Mouse (Mus musculus) skeletal muscle tissue, adult 2 months (tissue): ENCODE data around the gene Zfp433.
"Not testable (repeated sequence)": the region's sequence is repeated elsewhere in the genome, so short reads cannot be mapped to it uniquely, and the experiment has no call there.

Source experiments
- DNase-seq: peaks from one replicate; pipeline ENCODE4 v3.0.0-alpha.2; 2012; ENCODE audit warnings: low read depth, low spot score

Zfp433 gene

DNA sequence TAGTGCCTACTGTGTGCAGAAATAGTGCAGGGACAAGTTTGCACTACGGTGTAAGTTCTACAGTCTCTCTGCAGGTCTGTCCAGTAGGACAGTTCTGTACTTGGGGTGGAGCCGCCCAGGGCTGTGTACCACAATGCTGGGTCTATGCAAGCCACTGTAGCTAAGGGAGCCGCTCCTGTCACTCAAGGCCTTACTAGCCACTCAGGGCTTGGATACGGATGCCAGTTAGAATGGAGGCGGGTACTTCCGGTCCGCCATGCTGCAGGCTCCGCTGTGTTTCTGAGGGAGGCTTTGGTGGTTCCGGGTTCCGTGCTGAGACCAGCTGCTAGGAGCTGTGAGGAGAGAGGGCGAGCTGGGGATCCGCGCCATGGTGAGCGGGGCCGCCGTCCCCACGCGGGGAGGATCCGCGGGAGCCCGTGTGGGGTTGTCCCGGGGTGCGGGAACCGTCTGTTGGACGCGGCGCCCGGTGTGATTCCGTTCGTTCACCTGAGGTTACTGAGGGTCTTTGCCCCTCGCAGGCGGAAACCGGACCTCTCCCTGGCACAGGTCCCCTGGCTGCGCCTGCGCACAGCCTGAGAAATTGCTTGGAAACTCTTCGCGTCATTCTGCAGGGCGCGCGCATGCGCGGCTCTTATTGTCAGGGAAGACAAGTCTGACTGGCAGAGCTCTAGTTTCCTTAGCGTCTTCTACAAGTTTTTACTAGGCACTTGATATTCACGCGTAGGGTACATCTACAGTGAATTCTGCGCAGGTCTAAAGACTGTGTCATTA, at the start of gene Zfp433:
TSS of gene Zfp433 (plus strand) at position 295 of the 771 bp plus-strand sequence.
- DNase-seq, result not testable (repeated sequence)

DNA sequence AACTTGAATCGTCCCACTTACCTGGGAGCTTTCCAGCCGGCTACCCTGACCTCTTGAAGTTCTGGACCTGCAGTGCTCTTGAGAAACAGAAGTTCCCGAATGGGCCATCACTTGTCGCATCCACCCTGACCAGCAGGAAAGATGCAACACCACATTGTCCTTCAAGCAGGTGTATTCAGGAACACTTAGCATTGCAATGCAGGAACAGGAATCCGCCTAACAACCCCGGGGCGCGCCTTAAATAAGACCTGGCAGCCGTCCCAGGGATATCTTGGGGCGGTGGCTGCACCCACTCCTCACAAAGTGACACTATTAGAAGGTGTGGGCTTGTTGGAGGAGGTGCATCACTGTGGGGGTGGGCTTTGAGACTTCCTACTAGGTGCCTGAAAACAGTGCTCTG, 49.4 kb upstream of the Zfp433 start:
- no peak for DNase-seq

DNA sequence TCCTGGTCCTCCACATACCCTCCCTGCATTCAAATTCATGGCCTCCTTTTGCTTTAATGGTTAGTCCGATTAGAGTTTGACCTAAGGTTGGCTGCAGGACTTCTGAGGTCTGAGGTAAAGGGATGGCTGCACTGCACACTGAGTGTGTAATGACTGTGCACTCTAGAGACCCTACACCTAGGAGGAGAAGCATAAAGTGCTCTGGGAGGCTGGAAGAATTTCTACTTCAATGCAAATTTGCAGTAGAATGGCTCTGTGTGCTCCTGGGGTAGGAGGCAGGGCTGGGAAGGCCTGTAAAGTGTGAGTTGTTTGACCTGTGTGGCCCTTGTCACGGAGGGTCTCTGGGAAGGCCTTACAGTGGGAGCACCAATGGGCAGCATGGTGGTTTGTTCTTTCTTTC, 48.5 kb upstream of the Zfp433 start:
- no peak for DNase-seq

DNA sequence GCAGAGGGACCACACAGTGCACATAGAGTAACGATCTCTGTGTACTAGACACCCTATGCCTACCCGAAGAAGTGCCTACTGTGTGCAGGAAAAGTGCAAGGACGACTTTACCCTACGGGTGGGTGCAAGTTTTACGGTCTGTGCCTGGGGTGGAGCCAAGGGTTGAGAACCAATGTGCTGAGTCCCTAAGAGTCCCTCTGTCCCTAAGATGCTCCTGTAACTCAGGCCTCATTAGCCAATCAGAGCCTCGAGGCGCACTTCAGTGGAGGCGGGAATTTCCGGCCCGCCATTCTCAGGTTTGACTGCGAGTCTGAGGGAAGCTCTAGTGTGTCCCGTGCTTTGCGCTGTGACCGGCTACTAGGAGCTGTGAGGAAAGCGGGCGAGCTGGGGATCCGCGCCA, 17.5 kb upstream of the Zfp433 start:
- DNase-seq, result not testable (repeated sequence)

DNA sequence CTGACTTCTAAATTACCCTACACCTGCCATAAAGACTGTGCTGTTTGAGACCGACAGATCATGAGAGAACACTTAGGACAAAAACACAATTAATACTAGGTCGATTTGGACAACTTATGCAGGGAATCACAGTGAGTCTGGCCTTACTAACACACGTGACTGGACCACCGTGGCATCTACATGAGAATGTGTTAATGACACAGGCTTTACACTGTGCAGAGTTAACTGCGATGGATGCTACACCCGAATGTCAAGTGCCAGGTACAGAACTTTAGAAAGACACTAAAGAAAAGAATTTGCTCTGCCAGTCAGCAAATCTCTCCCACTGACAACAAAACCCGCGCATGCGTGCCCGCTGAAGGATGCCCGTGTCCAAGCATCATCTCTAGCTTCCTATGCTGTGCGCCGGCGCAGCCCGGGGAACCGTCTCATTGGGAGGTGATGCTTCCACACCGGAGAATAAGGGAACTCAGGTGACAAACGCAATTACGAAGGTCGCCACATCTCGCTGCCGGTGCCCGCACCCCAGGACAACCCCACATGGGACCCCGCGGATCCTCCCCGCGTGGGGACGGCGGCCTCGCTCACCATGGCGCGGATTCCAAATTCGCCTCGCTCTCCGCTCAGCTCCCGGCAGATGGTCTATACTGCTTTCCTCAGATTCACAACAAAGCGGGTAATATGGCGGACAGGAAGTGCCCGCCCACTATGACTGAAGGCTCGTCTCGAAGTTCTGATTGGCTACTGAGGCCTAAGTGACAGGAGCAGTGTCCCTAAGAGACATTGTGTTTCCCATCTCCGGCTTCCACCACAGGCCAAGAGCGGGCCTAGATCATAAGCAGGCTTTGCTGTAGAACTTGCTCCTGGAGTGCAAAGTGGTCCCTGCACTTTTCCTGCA, 66.1 kb downstream of the Zfp433 start, which contains the start of gene Gm3055:
TSS of gene Gm3055 (minus strand) at position 656 of the 898 bp plus-strand sequence.
- not testable (repeated sequence) for DNase-seq

DNA sequence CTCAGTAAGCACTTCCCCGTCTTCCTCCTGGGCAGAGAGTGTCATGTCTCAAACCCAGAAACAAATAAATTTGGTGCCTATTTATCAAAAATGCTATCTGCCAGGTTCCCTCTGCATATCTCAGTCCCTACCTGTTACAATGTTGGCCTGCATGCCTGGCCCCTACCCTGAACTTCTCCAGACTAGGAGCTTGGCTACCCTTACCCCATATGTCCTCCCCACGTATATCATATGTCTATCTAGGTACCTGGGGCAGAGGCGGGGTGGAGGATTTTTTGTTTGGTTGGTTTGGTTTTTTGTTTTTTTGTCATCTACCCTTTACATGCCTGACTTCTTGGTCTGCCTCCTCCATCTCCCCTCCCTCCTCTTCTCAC, 66.8 kb downstream of the Zfp433 start:
- DNase-seq, result not testable (repeated sequence)
